Mouse (Mus musculus) heart, postnatal 0 days (tissue): Measurements from ENCODE around the gene Gpam. TPM values are rescaled to one million over a fixed set of nuclear protein-coding genes. Genes with fewer than 3 reads are reported as not detected.
A peak's percentile ranks its signal among the peaks of the same experiment; 100 is the strongest.

Experiments used
- ATAC-seq: fragments of 200-750 bp; cut with Nextera tagmentation; 2 replicates; pipeline ENCODE4 v1.8.0; 2017; ENCODE audit warnings: low read depth, moderate number of reproducible peaks, moderate library complexity; ENCODE audit not compliant: insufficient read depth
- DNase-seq: peaks from one replicate; pipeline ENCODE4 v3.0.0-alpha.2; 2016; ENCODE audit warnings: low spot score
- H3K27ac ChIP-seq: fragments of 300-500 bp; sonication (generic); 2 replicates; pipeline ENCODE4 v1.5.1; 2014; ENCODE audit warnings: low read depth, mild to moderate bottlenecking
- H3K27me3 ChIP-seq: fragments of 300-500 bp; sonication (generic); 2 replicates; pipeline ENCODE4 v1.6.1; 2014; ENCODE audit warnings: low read length, mixed read lengths; ENCODE audit not compliant: control insufficient read depth, insufficient read depth
- H3K36me3 ChIP-seq: fragments of 300-500 bp; sonication (generic); replicated peaks from 2 replicates; pipeline ENCODE4 v1.6.1; 2014; ENCODE audit warnings: low read length, mixed read lengths; ENCODE audit not compliant: control insufficient read depth, insufficient read depth
- H3K4me1 ChIP-seq: fragments of 300-500 bp; sonication (generic); 2 replicates; pipeline ENCODE4 v1.6.1; 2014; ENCODE audit warnings: antibody characterized with exemption; ENCODE audit not compliant: control insufficient read depth, insufficient read depth
- H3K4me2 ChIP-seq: fragments of 300-500 bp; sonication (generic); 2 replicates; pipeline ENCODE4 v1.6.1; 2014; ENCODE audit warnings: low read depth, mild to moderate bottlenecking, low read length, moderate library complexity
- H3K4me3 ChIP-seq: fragments of 300-500 bp; sonication (generic); 2 replicates; pipeline ENCODE4 v1.5.1; 2014; ENCODE audit warnings: low read depth, low read length
- H3K9ac ChIP-seq: fragments of 300-500 bp; sonication (generic); replicated peaks from 2 replicates; pipeline ENCODE4 v1.6.1; 2014; ENCODE audit warnings: low read depth, low read length, mixed read lengths
- H3K9me3 ChIP-seq: fragments of 300-500 bp; sonication (generic); replicated peaks from 2 replicates; pipeline ENCODE4 v1.6.1; 2016; ENCODE audit warnings: low read length; ENCODE audit not compliant: control insufficient read depth
- CTCF ChIP-seq: IDR thresholded peaks from 2 replicates; pipeline ENCODE4 v1.5.1; 2016; ENCODE audit warnings: antibody characterized with exemption, control low read depth, low read depth
- EP300 ChIP-seq: IDR thresholded peaks from 2 replicates; pipeline ENCODE4 v1.6.1; 2016; ENCODE audit warnings: antibody characterized with exemption, low read depth
- WGBS: fragments of 180-500 bp; shearing (Covaris S2); extraction: QIAGEN DNeasy Blood & Tissue Kit; methylation state at CpG from one replicate; pipeline ENCODE4 v1.1.7; 2014; 5-methylcytosine and 5-hydroxymethylcytosine counted together
- polyA plus RNA-seq: library from polyadenylated mRNA; unstranded; fragments of >200 nt; fragmentation: Nextera tagmentation; extraction: Ambion mirVana; gene quantifications from 2 replicates; pipeline ENCODE4 v1.2.1, GENCODE M21; 2015
- total RNA-seq: library from RNA; depleted of rRNA; stranded (reverse); fragments of >200 nt; gene quantifications from 2 replicates; pipeline ENCODE4 v1.2.3, GENCODE M21; 2014; ENCODE audit warnings: low replicate concordance

Gpam gene
- total and polyA plus RNA-seq, 2 experiments from 2014 or later, result 15.7 to 60.2 TPM

- Histone ChIP-seq H3K9ac (no peak overlapping the region), H3K36me3 (no peaks in the 10 kb centered on the region), H3K9me3 (no peaks in the 10 kb centered on the region), H3K4me3 (no peak overlapping the region), H3K4me2 (no peak overlapping the region), H3K27me3 (no peaks in the 10 kb centered on the region), H3K27ac (no peak overlapping the region), H3K4me1 (peaks cover 7% of the 10 kb centered on the region)
- ATAC-seq (peak; percentile 45), DNase-seq (no peak)
- TF ChIP-seq CTCF, result no peak
- TF ChIP-seq EP300, result no peak
- WGBS, result 35% methylated on average over 7 of the region's 7 CpGs
These were observed 10.8 kb upstream of the Gpam start for GRCm38 (mm10) chr19:55137884-55138283.

GRCm38 (mm10) chr19:55136693-55137427 lies 9.8 kb upstream of the Gpam start:
- Histone ChIP-seq H3K36me3 (no peaks in the 10 kb centered on the region), H3K4me1 (peaks cover 7% of the 10 kb centered on the region), H3K4me3 (no peak overlapping the region), H3K4me2 (no peak overlapping the region), H3K9ac (no peak overlapping the region), H3K27me3 (no peaks in the 10 kb centered on the region), H3K27ac (no peak overlapping the region), H3K9me3 (no peaks in the 10 kb centered on the region)
- TF ChIP-seq CTCF (no peak), EP300 (no peak)
- DNase-seq (peak; percentile 49), ATAC-seq (peak; percentile 42; the same call in 1 of the 2 replicates)
- 53% methylated on average over 4 of the region's 4 CpGs for WGBS

GRCm38 (mm10) chr19:55135918-55136317 lies 8.9 kb upstream of the Gpam start:
- Histone ChIP-seq H3K4me3 (no peak overlapping the region), H3K4me1 (peaks cover 7% of the 10 kb centered on the region), H3K9ac (no peak overlapping the region), H3K27me3 (no peaks in the 10 kb centered on the region), H3K9me3 (no peaks in the 10 kb centered on the region), H3K4me2 (no peak overlapping the region), H3K27ac (no peak overlapping the region), H3K36me3 (no peaks in the 10 kb centered on the region)
- ATAC-seq (no peak), DNase-seq (no peak)
- WGBS, result 79% methylated on average over 3 of the region's 3 CpGs
- no peak for TF ChIP-seq CTCF
- TF ChIP-seq EP300, result no peak

GRCm38 (mm10) chr19:55134521-55134920 lies 7.5 kb upstream of the Gpam start:
- Histone ChIP-seq H3K4me1 (peaks cover 7% of the 10 kb centered on the region), H3K4me3 (no peak overlapping the region), H3K27ac (no peak overlapping the region), H3K36me3 (no peaks in the 10 kb centered on the region), H3K9ac (no peak overlapping the region), H3K27me3 (no peaks in the 10 kb centered on the region), H3K9me3 (no peaks in the 10 kb centered on the region), H3K4me2 (no peak overlapping the region)
- DNase-seq, result peak; percentile 27
- peak; percentile 59; the same call in 1 of the 2 replicates for ATAC-seq
- 59% methylated on average over 9 of the region's 9 CpGs for WGBS
- TF ChIP-seq CTCF (no peak), EP300 (no peak)

- no peak for DNase-seq
- H3K9me3 ChIP-seq, result no peaks in the 10 kb centered on the region
- H3K27me3 ChIP-seq, result no peaks in the 10 kb centered on the region
- no peak overlapping the region for H3K4me3 ChIP-seq
- no peak for ATAC-seq
- TF ChIP-seq CTCF, result no peak
- no peak for TF ChIP-seq EP300
- no peak overlapping the region for H3K9ac ChIP-seq
- 65% methylated on average over 3 of the region's 3 CpGs for WGBS
- H3K27ac ChIP-seq, result no peak overlapping the region
- H3K4me2 ChIP-seq, result no peak overlapping the region
- H3K4me1 ChIP-seq, result peaks cover 3% of the 10 kb centered on the region; the same call in 1 of the 2 replicates
- H3K36me3 ChIP-seq, result no peaks in the 10 kb centered on the region
These were observed 5.4 kb upstream of the Gpam start for GRCm38 (mm10) chr19:55132476-55132875.

- DNase-seq, result no peak
- Histone ChIP-seq H3K4me3 (no peak overlapping the region), H3K36me3 (no peaks in the 10 kb centered on the region), H3K9me3 (no peaks in the 10 kb centered on the region), H3K27ac (no peak overlapping the region), H3K4me2 (no peak overlapping the region), H3K4me1 (peaks cover 3% of the 10 kb centered on the region; the same call in 1 of the 2 replicates), H3K9ac (no peak overlapping the region), H3K27me3 (no peaks in the 10 kb centered on the region)
- 69% methylated on average over 1 of the region's 1 CpGs for WGBS
- no peak for TF ChIP-seq CTCF
- no peak for TF ChIP-seq EP300
- ATAC-seq, result no peak
These were observed 4.7 kb upstream of the Gpam start for GRCm38 (mm10) chr19:55131747-55132146.
